Mouse (Mus musculus) olfactory bulb, adult 2 months (tissue): ENCODE data around the gene Mtrf1l.

ENCODE experiments used
- CTCF ChIP-seq: fragments of 200-500 bp; IDR thresholded peaks from 2 replicates; pipeline ENCODE4 v1.5.1; 2012; ENCODE audit warnings: low read depth, mild to moderate bottlenecking, low read length, moderate library complexity; ENCODE audit not compliant: insufficient read depth
- POLR2A ChIP-seq: fragments of 200-500 bp; IDR thresholded peaks from 2 replicates; pipeline ENCODE4 v1.6.1; 2012; ENCODE audit warnings: mild to moderate bottlenecking, low read depth, low read length, moderate library complexity; ENCODE audit not compliant: insufficient read depth

GRCm38 (mm10) chr10:5860849-5861248 is 37.1 kb upstream of the Mtrf1l start:
- TF ChIP-seq POLR2A (no peak), CTCF (no peak)
